Mouse (Mus musculus) urinary bladder, postnatal 36 days (tissue): Measurements from ENCODE around the gene Bex4.

Experiments used
- DNase-seq, 2 experiments: peaks; one replicate each; pipeline ENCODE4 v3.0.0; 2022; ENCODE audit warnings: low spot score in 2 of 2, mixed read lengths in 1 of 2

Gene Bex4

DNA sequence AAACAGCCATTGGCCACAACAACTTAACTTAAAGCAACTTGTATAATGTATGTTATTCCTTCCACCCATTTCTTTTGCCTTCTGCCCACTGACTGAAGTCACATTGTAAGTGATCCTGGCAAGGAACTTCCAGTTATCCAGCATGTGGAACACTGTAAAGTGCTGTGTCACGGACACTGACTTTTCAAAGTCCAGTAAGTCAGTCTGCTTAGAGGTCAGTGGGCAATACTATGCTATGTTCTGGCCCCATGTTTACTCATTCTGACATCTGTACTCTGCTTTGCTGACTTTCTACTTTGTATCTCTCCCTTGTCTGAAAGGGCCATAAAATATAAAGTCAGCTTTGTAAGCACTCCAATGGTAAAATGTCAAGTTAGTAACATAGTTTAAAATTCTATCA is 44.3 kb downstream of the Bex4 start:
- DNase-seq: no peak
